Mouse (Mus musculus) ES-CJ7 (cell line): ENCODE results near the gene Tmtc2.

ENCODE experiments used
- DNase-seq: peaks from one replicate; pipeline ENCODE4 v3.0.0; 2011; ENCODE audit warnings: low read depth, low spot score

The Tmtc2 gene

DNA sequence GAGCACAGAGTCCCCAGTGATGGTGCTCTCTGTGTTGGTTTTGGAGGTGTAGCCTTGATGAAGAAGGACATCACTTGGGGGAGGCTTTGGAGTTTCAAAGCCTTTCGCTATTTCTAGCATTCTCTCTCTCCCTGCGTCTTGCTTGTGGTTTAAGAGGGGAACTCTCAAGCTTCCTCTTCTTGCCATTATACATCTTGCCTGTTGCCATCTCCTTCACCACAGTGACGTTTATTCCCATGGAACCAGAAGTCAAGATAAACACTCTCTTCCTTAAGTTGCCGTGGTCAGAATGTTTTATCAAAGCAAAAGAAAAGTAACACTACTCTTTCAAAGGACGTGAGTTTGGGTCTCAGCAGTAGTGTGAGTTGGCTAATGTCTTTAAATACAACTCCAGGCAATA is 387.6 kb downstream of the Tmtc2 start:
- no peak for DNase-seq

- no peak for DNase-seq
Measured at GRCm38 (mm10) chr10:105168443-105169102, 405.7 kb downstream of the Tmtc2 start.

GRCm38 (mm10) chr10:105165291-105165690 is 409.0 kb downstream of the Tmtc2 start:
- no peak for DNase-seq

DNA sequence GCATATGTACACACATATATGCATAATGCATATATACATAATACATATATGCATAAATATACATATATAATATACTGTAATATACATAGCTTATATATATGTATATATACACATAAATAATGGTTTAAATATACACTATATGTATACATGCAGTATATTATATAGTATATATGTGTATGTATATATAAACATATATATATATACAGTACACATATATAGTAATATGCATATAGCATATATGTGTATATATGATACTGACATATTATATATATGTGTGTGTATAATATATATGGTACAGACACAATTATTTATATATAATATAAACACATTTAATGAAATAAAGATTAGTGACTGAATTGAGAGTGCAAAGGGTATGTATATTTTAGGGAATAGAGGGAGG is 420.5 kb downstream of the Tmtc2 start:
- DNase-seq: no peak

GRCm38 (mm10) chr10:105144382-105144781 is 429.9 kb downstream of the Tmtc2 start:
- no peak for DNase-seq

GRCm38 (mm10) chr10:105142201-105142600 is 432.1 kb downstream of the Tmtc2 start:
- no peak for DNase-seq
